Mouse (Mus musculus): ENCODE measurements around the gene C77080.

- TF ChIP-seq GATA1 (IDR thresholded peaks at IDR 0.05; ENCODE audit: low read length) = no peak
- TF ChIP-seq TAL1 (IDR thresholded peaks at IDR 0.05; ENCODE audit: low read length) = no peak
Observed at GRCm38 (mm10) chr4:129220376-129221089, 40.7 kb downstream of the C77080 start.

Data from erythroblast, embryonic 14.5 days (primary cell).